Mouse (Mus musculus): ENCODE measurements around the gene Gli3. TPM values are rescaled to one million over a fixed set of nuclear protein-coding genes. Genes with fewer than 3 reads are reported as not detected.

The Gli3 gene
- total RNA-seq, 2 experiments from 2014 or later: 3.8 to 4.4 TPM

DNA sequence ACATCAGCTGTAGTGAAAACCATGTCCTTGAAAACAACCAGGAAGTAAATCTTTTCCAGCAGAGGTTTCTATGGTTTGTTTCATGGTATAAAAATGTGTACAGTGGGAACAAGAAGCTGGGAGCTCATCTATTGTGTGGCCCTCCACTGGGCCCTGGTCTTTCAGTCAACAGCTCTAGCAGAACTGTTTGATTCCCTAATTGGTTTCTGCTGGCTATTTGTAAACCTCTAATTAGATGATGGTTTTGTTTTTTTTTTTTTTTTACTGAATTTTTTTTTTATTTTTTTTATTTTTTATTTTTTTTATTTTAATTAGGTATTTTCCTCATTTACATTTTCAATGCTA is 229.4 kb downstream of the Gli3 start:
- intact Hi-C loops (cut with DNase I): no loop called here
- no peak for DNase-seq

- DNase-seq: no peak
- intact Hi-C loops (cut with DNase I): no loop called here
Observed at GRCm38 (mm10) chr13:15698284-15698683, 235.2 kb downstream of the Gli3 start.

DNA sequence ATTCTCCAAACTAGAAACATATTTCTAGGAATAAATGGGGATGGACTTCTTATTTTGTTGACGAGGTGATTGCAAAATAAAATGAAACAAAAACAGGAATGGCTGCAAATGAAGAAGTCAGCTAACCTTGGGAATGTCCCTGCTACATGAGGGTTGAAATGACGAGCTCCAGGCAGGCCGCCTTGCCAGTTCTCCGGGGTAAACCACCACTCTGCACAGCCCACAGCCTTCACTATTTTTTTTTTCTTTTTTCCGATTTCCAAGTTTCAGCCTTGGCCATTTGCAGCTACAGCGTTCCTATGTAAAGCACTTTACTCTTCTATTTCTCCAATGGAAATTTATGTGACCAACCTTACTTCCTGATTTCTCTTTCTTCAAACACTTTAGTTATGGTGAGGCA is 236.1 kb downstream of the Gli3 start:
- no peak for DNase-seq
- intact Hi-C loops (cut with DNase I): no loop called here

GRCm38 (mm10) chr13:15704669-15705068 is 241.6 kb downstream of the Gli3 start:
- intact Hi-C loops (cut with DNase I): no loop called here
- DNase-seq: no peak

- DNase-seq: peak; percentile 11 to 31
- intact Hi-C loops (cut with DNase I): no loop called here
Observed at GRCm38 (mm10) chr13:15707481-15707881, 244.4 kb downstream of the Gli3 start.

DNA sequence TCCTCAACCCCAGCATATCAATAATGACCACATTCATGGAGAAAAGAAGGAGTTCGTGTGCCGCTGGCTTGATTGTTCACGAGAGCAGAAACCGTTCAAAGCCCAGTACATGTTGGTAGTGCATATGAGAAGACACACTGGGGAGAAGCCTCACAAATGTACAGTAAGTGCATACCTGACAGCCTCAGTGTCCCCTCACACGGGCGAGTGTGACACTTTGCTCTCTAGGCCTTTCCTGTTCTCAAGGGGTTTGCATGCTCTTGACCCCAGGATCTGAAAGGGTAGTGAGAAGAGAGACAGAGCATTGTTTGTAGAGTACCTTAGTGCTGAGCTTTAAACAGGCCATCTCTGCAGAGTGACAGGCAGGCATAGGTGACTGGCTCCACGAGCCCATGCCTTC is 250.5 kb downstream of the Gli3 start:
- DNase-seq: no peak
- intact Hi-C loops (cut with DNase I): loop anchor here (10.0 kb wide), 1 partner anchor 249 kb away; the partner anchor contains the start of gene Gli3

GRCm38 (mm10) chr13:15714331-15714725 is 251.3 kb downstream of the Gli3 start:
- DNase-seq: no peak
- intact Hi-C loops (cut with DNase I): loop anchor here (10.0 kb wide), 1 partner anchor 250 kb away; the partner anchor contains the start of gene Gli3

GRCm38 (mm10) chr13:15714726-15715437 is 251.8 kb downstream of the Gli3 start:
- intact Hi-C loops (cut with DNase I): loop anchor here (10.0 kb wide), 1 partner anchor 250 kb away; the partner anchor contains the start of gene Gli3
- peak; percentile 40 to 48 for DNase-seq

- intact Hi-C loops (cut with DNase I): no loop called here
- no peak for DNase-seq
Observed at GRCm38 (mm10) chr13:15721446-15721845, 258.4 kb downstream of the Gli3 start.

DNA sequence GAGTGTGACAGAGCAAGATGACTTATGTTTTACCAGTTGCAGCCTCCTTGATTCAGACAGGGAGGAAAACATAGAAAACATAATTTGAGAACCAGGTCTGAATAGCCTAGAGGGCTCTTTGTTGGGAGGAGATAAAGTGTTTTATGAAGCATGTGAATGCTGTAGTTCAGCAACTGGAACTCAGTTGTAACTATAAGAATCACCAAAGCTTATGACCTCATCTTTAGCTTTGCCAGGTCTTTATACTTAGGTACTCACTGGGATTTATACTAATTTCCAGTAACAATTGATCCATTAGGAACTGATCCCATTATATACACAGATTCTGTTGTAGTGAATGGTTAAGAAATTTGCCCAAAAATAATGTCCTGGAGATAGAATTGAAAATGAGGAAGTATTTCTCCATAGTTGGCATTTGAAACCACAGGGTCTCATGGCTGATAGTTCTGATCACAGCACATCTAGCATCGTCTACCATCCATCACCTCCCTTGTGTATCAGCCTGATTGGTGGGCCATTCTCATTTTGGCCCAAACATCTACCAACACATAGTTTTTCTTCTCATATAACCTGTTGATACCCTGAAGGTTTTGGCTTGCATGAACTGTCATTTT is 259.8 kb downstream of the Gli3 start:
- intact Hi-C loops (cut with DNase I): no loop called here
- DNase-seq: no peak

DNA sequence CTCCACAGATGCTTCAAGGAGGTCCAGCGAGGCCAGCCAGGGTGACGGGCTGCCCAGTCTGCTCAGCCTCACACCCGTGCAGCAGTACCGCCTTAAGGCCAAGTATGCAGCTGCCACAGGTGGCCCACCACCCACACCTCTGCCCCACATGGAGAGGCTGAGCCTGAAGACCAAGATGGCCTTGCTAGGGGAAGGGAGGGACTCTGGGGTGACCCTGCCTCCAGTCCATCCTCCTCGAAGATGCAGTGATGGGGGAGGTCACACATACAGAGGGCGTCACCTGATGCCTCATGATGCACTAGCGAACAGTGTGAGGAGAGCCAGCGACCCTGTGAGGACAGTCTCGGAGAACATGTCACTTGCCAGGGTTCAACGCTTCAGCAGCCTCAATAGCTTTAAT is 261.7 kb downstream of the Gli3 start:
- intact Hi-C loops (cut with DNase I): no loop called here
- no peak for DNase-seq

- DNase-seq: peak; percentile 85 to 94
- intact Hi-C loops (cut with DNase I): loop anchor here (10.0 kb wide), 1 partner anchor 277 kb away; the partner anchor contains the start of gene Gli3
Observed at GRCm38 (mm10) chr13:15741771-15742170, 278.7 kb downstream of the Gli3 start.

- no peak for DNase-seq
- intact Hi-C loops (cut with DNase I): loop anchor here (10.0 kb wide), 1 partner anchor 278 kb away; the partner anchor contains the start of gene Gli3
Observed at GRCm38 (mm10) chr13:15742308-15742707, 279.3 kb downstream of the Gli3 start.

DNA sequence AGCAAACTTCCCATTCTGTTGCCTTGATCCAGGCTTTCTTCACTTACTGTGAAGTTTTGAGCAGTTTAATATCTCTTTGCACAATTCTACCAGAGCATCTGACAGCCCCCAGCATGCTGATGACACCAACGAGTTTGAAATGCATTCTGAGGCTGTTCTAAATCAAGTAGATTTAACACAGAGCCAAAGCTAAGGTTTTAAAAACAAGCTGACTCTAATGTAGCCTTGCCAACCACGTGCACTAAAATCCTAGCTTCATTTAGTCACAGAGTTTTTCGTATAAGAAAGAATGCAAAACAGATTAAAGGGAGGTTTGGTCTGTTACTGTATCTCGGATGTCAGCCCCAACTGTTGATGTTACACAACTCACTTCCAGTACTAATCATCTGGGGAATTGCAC is 279.7 kb downstream of the Gli3 start:
- DNase-seq: no peak

GRCm38 (mm10) chr13:15758835-15759632 is 296.0 kb downstream of the Gli3 start:
- peak; percentile 84 to 88 for DNase-seq
- intact Hi-C loops (cut with DNase I): loop anchor here (1.0 kb wide), 1 partner anchor 1107 kb away; no protein-coding TSS in a partner anchor

More for the DNA sequence above, 279.7 kb downstream of the Gli3 start:
- intact Hi-C loops (cut with DNase I): loop anchor here (10.0 kb wide), 1 partner anchor 278 kb away; the partner anchor contains the start of gene Gli3

- DNase-seq: no peak
- intact Hi-C loops (cut with DNase I): loop anchor here (1.0 to 5.0 kb wide), 3 partner anchors 1088 to 1111 kb away; no protein-coding TSS in a partner anchor
Observed at GRCm38 (mm10) chr13:15759633-15760441, 296.8 kb downstream of the Gli3 start.

GRCm38 (mm10) chr13:15762291-15762690 is 299.3 kb downstream of the Gli3 start:
- intact Hi-C loops (cut with DNase I): loop anchor here (5.0 kb wide), 1 partner anchor 1090 kb away; no protein-coding TSS in a partner anchor
- DNase-seq: no peak

DNA sequence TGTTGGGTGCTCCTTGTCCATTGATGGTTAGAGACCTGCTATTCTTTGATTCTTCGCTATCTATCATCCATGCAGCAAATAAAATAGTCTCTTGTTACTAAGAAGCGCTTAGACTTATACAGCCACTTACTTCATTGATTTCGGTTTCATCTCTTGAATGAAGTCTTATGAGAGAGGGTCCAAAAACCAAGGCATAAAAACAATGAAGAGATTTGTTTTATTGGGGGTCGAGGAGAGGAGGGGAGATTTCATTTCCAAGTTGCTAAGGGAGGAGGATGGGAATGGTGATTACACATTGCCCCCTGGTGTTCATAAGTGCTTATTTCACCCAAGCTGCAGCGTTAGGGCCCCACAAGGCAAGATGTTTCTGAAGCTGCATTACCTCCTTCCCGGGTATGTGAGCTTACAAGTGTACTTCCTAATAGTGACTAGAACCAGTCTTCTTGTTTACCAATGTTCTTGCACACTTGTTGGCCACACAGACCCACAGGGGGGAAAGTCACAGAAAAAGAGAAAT is 299.9 kb downstream of the Gli3 start:
- DNase-seq: peak; percentile 20 to 51

DNA sequence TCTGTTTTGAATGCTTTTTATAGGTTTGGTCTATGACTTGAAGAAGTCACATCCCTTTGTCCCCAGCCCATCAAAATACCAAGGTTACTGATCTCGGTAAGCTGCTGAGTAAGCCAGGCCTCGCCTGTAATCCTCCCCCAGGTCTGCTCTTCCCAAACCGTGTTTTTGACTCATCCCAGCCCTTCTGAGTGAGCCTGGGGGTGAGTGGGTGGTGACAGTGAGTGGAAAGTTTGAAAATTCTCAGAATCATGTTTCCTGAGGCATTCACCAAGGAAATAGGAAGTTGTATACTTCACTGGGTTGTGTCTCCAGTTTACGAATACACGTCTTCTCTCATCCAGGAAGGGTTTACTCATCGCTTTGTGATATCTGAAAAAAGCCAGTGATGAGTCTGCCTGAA is 314.6 kb downstream of the Gli3 start:
- intact Hi-C loops (cut with DNase I): no loop called here
- DNase-seq: no peak

More for the DNA sequence above, 299.9 kb downstream of the Gli3 start:
- intact Hi-C loops (cut with DNase I): loop anchor here (5.0 kb wide), 1 partner anchor 1091 kb away; no protein-coding TSS in a partner anchor
